Mouse (Mus musculus) cerebellum, postnatal 4 days (tissue): ENCODE data around the gene Tmem252.
"Not testable (repeated sequence)": the region's sequence is repeated elsewhere in the genome, so short reads cannot be mapped to it uniquely, and the experiment has no call there.

Source experiments
- DNase-seq, 2 experiments: peaks; one replicate each; pipeline ENCODE4 v3.0.0; 2022; ENCODE audit warnings: low spot score in 2 of 2, mixed read lengths in 1 of 2

Gene Tmem252

GRCm38 (mm10) chr19:24677242-24677984 is 3.6 kb downstream of the Tmem252 start:
- no peak for DNase-seq

- DNase-seq: no peak
These were observed 9.4 kb downstream of the Tmem252 start for GRCm38 (mm10) chr19:24683016-24683720.

GRCm38 (mm10) chr19:24686411-24686810 is 12.6 kb downstream of the Tmem252 start:
- no peak for DNase-seq

- no peak for DNase-seq
These were observed 14.5 kb downstream of the Tmem252 start for GRCm38 (mm10) chr19:24688327-24688726.

GRCm38 (mm10) chr19:24689531-24689930 is 15.7 kb downstream of the Tmem252 start:
- DNase-seq: no peak

- no peak for DNase-seq
These were observed 18.9 kb downstream of the Tmem252 start for GRCm38 (mm10) chr19:24692691-24693090.

- DNase-seq: no peak
These were observed 24.1 kb downstream of the Tmem252 start for GRCm38 (mm10) chr19:24697946-24698345.

- no peak for DNase-seq
These were observed 24.8 kb downstream of the Tmem252 start for GRCm38 (mm10) chr19:24698651-24699050.

- no peak for DNase-seq
These were observed 25.4 kb downstream of the Tmem252 start for GRCm38 (mm10) chr19:24699196-24699595.

- DNase-seq: no peak
These were observed 26.1 kb downstream of the Tmem252 start for GRCm38 (mm10) chr19:24699910-24700309.

GRCm38 (mm10) chr19:24700664-24701063 is 26.9 kb downstream of the Tmem252 start:
- no peak for DNase-seq

GRCm38 (mm10) chr19:24701716-24702115 is 27.9 kb downstream of the Tmem252 start:
- no peak for DNase-seq

GRCm38 (mm10) chr19:24703168-24703567 is 29.4 kb downstream of the Tmem252 start:
- DNase-seq: not testable (repeated sequence)

- no peak for DNase-seq
These were observed 29.9 kb downstream of the Tmem252 start for GRCm38 (mm10) chr19:24703680-24704079.

GRCm38 (mm10) chr19:24704326-24704725 is 30.5 kb downstream of the Tmem252 start:
- no peak for DNase-seq

GRCm38 (mm10) chr19:24705395-24705794 is 31.6 kb downstream of the Tmem252 start:
- DNase-seq: peak in 1 of 2 experiments; percentile 26

GRCm38 (mm10) chr19:24707071-24707906 is 33.5 kb downstream of the Tmem252 start:
- DNase-seq: no peak

- DNase-seq: no peak
These were observed 34.2 kb downstream of the Tmem252 start for GRCm38 (mm10) chr19:24708032-24708431.

GRCm38 (mm10) chr19:24716303-24717097 is 42.7 kb downstream of the Tmem252 start:
- DNase-seq: no peak

- no peak for DNase-seq
These were observed 44.2 kb downstream of the Tmem252 start for GRCm38 (mm10) chr19:24718021-24718420.

GRCm38 (mm10) chr19:24719504-24719903 is 45.7 kb downstream of the Tmem252 start:
- DNase-seq: no peak
